Mouse (Mus musculus) midbrain, embryonic 14.5 days (tissue): ENCODE measurements around the gene Plac9b. TPM values are rescaled to one million over a fixed set of nuclear protein-coding genes. Genes with fewer than 3 reads are reported as not detected.

Experiments used
- polyA plus RNA-seq: library from polyadenylated mRNA; unstranded; fragments of >200 nt; fragmentation: Nextera tagmentation; extraction: Ambion mirVana; gene quantifications from 2 replicates; pipeline ENCODE4 v1.2.1, GENCODE M21; 2014

Plac9b gene
- polyA plus RNA-seq, 1 experiment from 2014 or later, result 5.9 TPM

Other genes with a start within 250 kb of the Plac9b start
- not detected in 2 replicates for gene Cphx1, start 244.2 kb downstream of the Plac9b start, polyA plus RNA-seq
- 2.0 and 3.0 TPM in 2 replicates for gene Duxbl1, start 203.9 kb downstream of the Plac9b start, polyA plus RNA-seq
- gene Gm9780, start 139.8 kb downstream of the Plac9b start, polyA plus RNA-seq, result 1.8 and 3.9 TPM in 2 replicates
- gene Tmem254c, start 115.1 kb downstream of the Plac9b start, polyA plus RNA-seq, result 18.3 and 29.7 TPM in 2 replicates
- gene Cphx2, start 101.0 kb downstream of the Plac9b start, polyA plus RNA-seq, result not detected in 2 replicates
- not detected in 2 replicates for gene Cphx3, start 100.2 kb downstream of the Plac9b start, polyA plus RNA-seq
- 0.72 and 5.5 TPM in 2 replicates for gene Duxbl2, start 64.1 kb downstream of the Plac9b start, polyA plus RNA-seq
- gene Tmem254b, start 24.6 kb upstream of the Plac9b start, polyA plus RNA-seq, result 18.4 and 23.7 TPM in 2 replicates
- gene Duxbl3, start 75.5 kb upstream of the Plac9b start, polyA plus RNA-seq, result 1.2 and 3.6 TPM in 2 replicates